Mouse (Mus musculus) lung, postnatal 0 days (tissue): ENCODE results near the gene Psmd9.

Experiments used
- CTCF ChIP-seq: IDR thresholded peaks from 2 replicates; pipeline ENCODE4 v1.5.1; 2016; ENCODE audit warnings: antibody characterized with exemption, mild to moderate bottlenecking
- EP300 ChIP-seq: IDR thresholded peaks from 2 replicates; pipeline ENCODE4 v1.6.1; 2016; ENCODE audit warnings: antibody characterized with exemption, mild to moderate bottlenecking, control low read depth

GRCm38 (mm10) chr5:123228524-123228922 is 59.3 kb downstream of the Psmd9 start:
- TF ChIP-seq CTCF (no peak), EP300 (no peak)
